Mouse (Mus musculus) CH12.LX (cell line): ENCODE data around the gene Ttll6. TPM values are rescaled to one million over a fixed set of nuclear protein-coding genes. Genes with fewer than 3 reads are reported as not detected.

ENCODE experiments used
- polyA plus RNA-seq: library from polyadenylated mRNA; unstranded; fragments of >175 nt; gene quantifications from 2 replicates; pipeline ENCODE4 v1.2.1, GENCODE M21; 2012; ENCODE audit warnings: low read depth; ENCODE audit not compliant: insufficient read length
- total RNA-seq, 2 experiments: library from RNA; depleted of rRNA; stranded (reverse); fragments of 300-350 nt in 1 of 2; fragments of >200 nt in 1 of 2; gene quantifications; 2 replicates each; pipeline ENCODE4 v1.2.3; 2012 to 2014

Gene Ttll6
- total and polyA plus RNA-seq, 3 experiments, result 0.09 TPM; not detected in 2

Other genes with a start within 250 kb of the Ttll6 start
- gene B4galnt2, start 218.9 kb upstream of the Ttll6 start, total RNA-seq (2012; rRNA removed), result 0.25 and 0.34 TPM in 2 replicates
- gene B4galnt2, start 218.9 kb upstream of the Ttll6 start, total RNA-seq (2014; rRNA removed), result 0.42 and 0.53 TPM in 2 replicates
- 1.9 and 2.0 TPM in 2 replicates for gene B4galnt2, start 218.9 kb upstream of the Ttll6 start, polyA plus RNA-seq
- under 0.01 TPM in 1 of 2 replicates, not detected in the other for gene Igf2bp1, start 127.8 kb upstream of the Ttll6 start, total RNA-seq (2012; rRNA removed)
- gene Igf2bp1, start 127.8 kb upstream of the Ttll6 start, total RNA-seq (2014; rRNA removed), result not detected in 2 replicates
- not detected in 2 replicates for gene Igf2bp1, start 127.8 kb upstream of the Ttll6 start, polyA plus RNA-seq
- gene Gip, start 109.2 kb upstream of the Ttll6 start, total RNA-seq (2012; rRNA removed), result not detected in 2 replicates
- gene Gip, start 109.2 kb upstream of the Ttll6 start, total RNA-seq (2014; rRNA removed), result not detected in 2 replicates
- not detected in 2 replicates for gene Gip, start 109.2 kb upstream of the Ttll6 start, polyA plus RNA-seq
- gene Snf8, start 98.9 kb upstream of the Ttll6 start, total RNA-seq (2012; rRNA removed), result 113 and 133 TPM in 2 replicates
- gene Snf8, start 98.9 kb upstream of the Ttll6 start, total RNA-seq (2014; rRNA removed), result 66.9 and 70.8 TPM in 2 replicates
- 199 and 208 TPM in 2 replicates for gene Snf8, start 98.9 kb upstream of the Ttll6 start, polyA plus RNA-seq
- gene Ube2z, start 68.4 kb upstream of the Ttll6 start, total RNA-seq (2012; rRNA removed), result 51.3 and 60.4 TPM in 2 replicates
- 62.1 and 64.2 TPM in 2 replicates for gene Ube2z, start 68.4 kb upstream of the Ttll6 start, total RNA-seq (2014; rRNA removed)
- gene Ube2z, start 68.4 kb upstream of the Ttll6 start, polyA plus RNA-seq, result 66.0 and 67.8 TPM in 2 replicates
- gene Atp5g1, start 58.1 kb upstream of the Ttll6 start, total RNA-seq (2012; rRNA removed), result 851 and 995 TPM in 2 replicates
- 669 and 778 TPM in 2 replicates for gene Atp5g1, start 58.1 kb upstream of the Ttll6 start, total RNA-seq (2014; rRNA removed)
- gene Atp5g1, start 58.1 kb upstream of the Ttll6 start, polyA plus RNA-seq, result 788 and 969 TPM in 2 replicates
- not detected in 2 replicates for gene Calcoco2, start 21.8 kb upstream of the Ttll6 start, total RNA-seq (2012; rRNA removed)
- not detected in 2 replicates for gene Calcoco2, start 21.8 kb upstream of the Ttll6 start, total RNA-seq (2014; rRNA removed)
- not detected in 2 replicates for gene Calcoco2, start 21.8 kb upstream of the Ttll6 start, polyA plus RNA-seq
- 0.08 TPM in 2 replicates for gene Hoxb13, start 60.5 kb downstream of the Ttll6 start, total RNA-seq (2012; rRNA removed)
- gene Hoxb13, start 60.5 kb downstream of the Ttll6 start, total RNA-seq (2014; rRNA removed), result not detected in 2 replicates
- 0.15 TPM in 1 of 2 replicates, not detected in the other for gene Hoxb13, start 60.5 kb downstream of the Ttll6 start, polyA plus RNA-seq
- gene Hoxb9, start 137.7 kb downstream of the Ttll6 start, total RNA-seq (2012; rRNA removed), result not detected in 2 replicates
- not detected in 2 replicates for gene Hoxb9, start 137.7 kb downstream of the Ttll6 start, total RNA-seq (2014; rRNA removed)
- not detected in 2 replicates for gene Hoxb9, start 137.7 kb downstream of the Ttll6 start, polyA plus RNA-seq
- gene Hoxb8, start 148.1 kb downstream of the Ttll6 start, total RNA-seq (2012; rRNA removed), result not detected in 2 replicates
- gene Hoxb8, start 148.1 kb downstream of the Ttll6 start, total RNA-seq (2014; rRNA removed), result not detected in 2 replicates
- gene Hoxb8, start 148.1 kb downstream of the Ttll6 start, polyA plus RNA-seq, result not detected in 2 replicates
- not detected in 2 replicates for gene Hoxb7, start 152.8 kb downstream of the Ttll6 start, total RNA-seq (2012; rRNA removed)
- gene Hoxb7, start 152.8 kb downstream of the Ttll6 start, total RNA-seq (2014; rRNA removed), result not detected in 2 replicates
- not detected in 2 replicates for gene Hoxb7, start 152.8 kb downstream of the Ttll6 start, polyA plus RNA-seq
- 0.34 and 1.1 TPM in 2 replicates for gene Hoxb6, start 158.7 kb downstream of the Ttll6 start, total RNA-seq (2012; rRNA removed)
- 0.12 TPM in 1 of 2 replicates, not detected in the other for gene Hoxb6, start 158.7 kb downstream of the Ttll6 start, total RNA-seq (2014; rRNA removed)
- gene Hoxb6, start 158.7 kb downstream of the Ttll6 start, polyA plus RNA-seq, result 0.31 and 0.53 TPM in 2 replicates
- gene Hoxb5, start 169.6 kb downstream of the Ttll6 start, total RNA-seq (2012; rRNA removed), result 0.04 and 0.08 TPM in 2 replicates
- not detected in 2 replicates for gene Hoxb5, start 169.6 kb downstream of the Ttll6 start, total RNA-seq (2014; rRNA removed)
- gene Hoxb5, start 169.6 kb downstream of the Ttll6 start, polyA plus RNA-seq, result 0.13 TPM in 1 of 2 replicates, not detected in the other
- 2.9 and 3.3 TPM in 2 replicates for gene Hoxb4, start 184.5 kb downstream of the Ttll6 start, total RNA-seq (2012; rRNA removed)
- 2.5 and 2.7 TPM in 2 replicates for gene Hoxb4, start 184.5 kb downstream of the Ttll6 start, total RNA-seq (2014; rRNA removed)
- gene Hoxb4, start 184.5 kb downstream of the Ttll6 start, polyA plus RNA-seq, result 5.5 and 5.6 TPM in 2 replicates
- gene Hoxb3, start 189.5 kb downstream of the Ttll6 start, total RNA-seq (2012; rRNA removed), result 0.08 and 0.21 TPM in 2 replicates
- 0.07 TPM in 1 of 2 replicates, not detected in the other for gene Hoxb3, start 189.5 kb downstream of the Ttll6 start, total RNA-seq (2014; rRNA removed)
- gene Hoxb3, start 189.5 kb downstream of the Ttll6 start, polyA plus RNA-seq, result 0.29 and 0.59 TPM in 2 replicates
- gene Hoxb2, start 216.7 kb downstream of the Ttll6 start, total RNA-seq (2012; rRNA removed), result not detected in 2 replicates
- gene Hoxb2, start 216.7 kb downstream of the Ttll6 start, total RNA-seq (2014; rRNA removed), result not detected in 2 replicates
- gene Hoxb2, start 216.7 kb downstream of the Ttll6 start, polyA plus RNA-seq, result not detected in 2 replicates
- gene Hoxb1, start 232.0 kb downstream of the Ttll6 start, total RNA-seq (2012; rRNA removed), result not detected in 2 replicates
- not detected in 2 replicates for gene Hoxb1, start 232.0 kb downstream of the Ttll6 start, total RNA-seq (2014; rRNA removed)
- gene Hoxb1, start 232.0 kb downstream of the Ttll6 start, polyA plus RNA-seq, result not detected in 2 replicates